Mouse (Mus musculus) forebrain, postnatal 0 days (tissue): Measurements from ENCODE around the gene Kcnh1. TPM values are rescaled to one million over a fixed set of nuclear protein-coding genes. Genes with fewer than 3 reads are reported as not detected.

ENCODE experiments used
- ATAC-seq: fragments of 200-750 bp; cut with Nextera tagmentation; 2 replicates; pipeline ENCODE4 v1.8.0; 2017; ENCODE audit warnings: mild to moderate bottlenecking, moderate library complexity
- DNase-seq: peaks from one replicate; pipeline ENCODE4 v3.0.0-alpha.2; 2015
- H3K27ac ChIP-seq: fragments of 300-500 bp; sonication (generic); 2 replicates; pipeline ENCODE4 v1.5.1; 2014; ENCODE audit warnings: low read depth, mild to moderate bottlenecking, antibody characterized with exemption, low read length, moderate library complexity, mixed read lengths
- H3K27me3 ChIP-seq: fragments of 300-500 bp; sonication (generic); 2 replicates; pipeline ENCODE4 v1.6.1; 2014; ENCODE audit warnings: mild to moderate bottlenecking, low read length, mixed read lengths; ENCODE audit not compliant: insufficient read depth
- H3K36me3 ChIP-seq: fragments of 300-500 bp; sonication (generic); 2 replicates; pipeline ENCODE4 v1.6.1; 2014; ENCODE audit warnings: mild to moderate bottlenecking, moderate library complexity; ENCODE audit not compliant: insufficient read depth
- H3K4me1 ChIP-seq: fragments of 300-500 bp; sonication (generic); 2 replicates; pipeline ENCODE4 v1.6.1; 2014; ENCODE audit warnings: antibody characterized with exemption; ENCODE audit not compliant: insufficient read depth
- H3K4me2 ChIP-seq: fragments of 300-500 bp; sonication (generic); 2 replicates; pipeline ENCODE4 v1.6.1; 2014; ENCODE audit warnings: low read depth, mild to moderate bottlenecking, moderate library complexity
- H3K4me3 ChIP-seq: fragments of 300-500 bp; sonication (generic); 2 replicates; pipeline ENCODE4 v1.5.1; 2014; ENCODE audit warnings: low read depth, low read length, mixed read lengths
- H3K9ac ChIP-seq: fragments of 300-500 bp; sonication (generic); 2 replicates; pipeline ENCODE4 v1.6.1; 2014; ENCODE audit warnings: mild to moderate bottlenecking
- H3K9me3 ChIP-seq: fragments of 300-500 bp; sonication (generic); 2 replicates; pipeline ENCODE4 v1.6.1; 2016; ENCODE audit warnings: low read length
- CTCF ChIP-seq: sonication (generic); IDR thresholded peaks from 2 replicates; pipeline ENCODE4 v1.5.1; 2016; ENCODE audit warnings: antibody characterized with exemption, control low read depth, low read depth
- WGBS: fragments of 180-500 bp; shearing (Covaris S2); extraction: QIAGEN DNeasy Blood & Tissue Kit; methylation state at CpG from one replicate; pipeline ENCODE4 v1.1.7; 2014; 5-methylcytosine and 5-hydroxymethylcytosine counted together
- polyA plus RNA-seq: library from polyadenylated mRNA; unstranded; fragments of >200 nt; fragmentation: Nextera tagmentation; extraction: Ambion mirVana; gene quantifications from 2 replicates; pipeline ENCODE4 v1.2.1, GENCODE M21; 2015
- total RNA-seq: library from RNA; depleted of rRNA; stranded (reverse); fragments of >200 nt; gene quantifications from 2 replicates; pipeline ENCODE4 v1.2.3, GENCODE M21; 2014

Kcnh1 gene
- total and polyA plus RNA-seq, 2 experiments from 2014 or later, result 2.3 to 5.7 TPM

DNA sequence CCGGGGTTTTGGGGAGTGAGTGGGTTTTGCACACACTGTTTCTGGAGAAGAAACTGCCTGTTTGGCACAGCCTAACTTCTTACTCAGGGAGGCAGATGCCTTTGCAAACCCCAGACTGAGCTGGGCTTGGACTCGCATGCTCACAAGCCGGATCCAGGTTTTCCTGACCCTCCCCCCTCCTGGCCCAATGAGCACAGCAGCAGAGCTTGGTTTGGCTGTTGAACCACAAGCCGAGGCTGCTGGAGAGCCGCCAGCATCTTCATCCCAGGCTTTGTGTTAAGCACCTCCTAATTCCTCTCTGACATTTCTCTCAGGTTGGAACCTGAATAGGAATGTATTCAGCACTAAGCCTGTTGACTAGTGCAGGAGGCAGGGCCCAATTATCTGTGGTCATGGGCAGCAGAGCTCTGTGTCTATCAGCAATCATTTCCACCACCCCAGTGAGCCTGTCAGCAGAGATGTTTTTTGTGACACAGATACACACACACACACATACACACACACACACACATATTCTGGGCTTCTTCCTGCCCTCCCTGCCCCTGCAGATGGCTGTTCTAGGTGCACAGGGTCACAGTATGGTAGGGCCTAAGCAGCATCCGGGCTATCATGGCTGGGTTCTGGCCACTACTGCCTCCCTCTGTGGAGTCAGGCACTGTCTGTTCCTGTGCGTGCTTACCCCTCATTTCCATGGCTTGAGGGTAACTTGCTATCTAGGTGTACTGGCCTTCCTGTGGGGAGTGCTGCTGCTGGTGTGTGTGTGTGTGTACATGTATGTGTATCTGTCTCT, 254.3 kb downstream of the Kcnh1 start:
- peak overlapping the region; percentile 54 for H3K27ac ChIP-seq
- H3K27me3 ChIP-seq, result no peaks in the 10 kb centered on the region
- H3K9ac ChIP-seq, result no peak overlapping the region
- H3K4me1 ChIP-seq, result peaks cover 3% of the 10 kb centered on the region; the same call in 1 of the 2 replicates
- 23% methylated on average over 7 of the region's 7 CpGs for WGBS
- H3K36me3 ChIP-seq, result no peaks in the 10 kb centered on the region
- peak; percentile 84 for ATAC-seq
- H3K4me2 ChIP-seq, result peak overlapping the region; percentile 13; the same call in 1 of the 2 replicates
- H3K9me3 ChIP-seq, result no peaks in the 10 kb centered on the region
- H3K4me3 ChIP-seq, result no peak overlapping the region
- TF ChIP-seq CTCF, result no peak
- no peak for DNase-seq

DNA sequence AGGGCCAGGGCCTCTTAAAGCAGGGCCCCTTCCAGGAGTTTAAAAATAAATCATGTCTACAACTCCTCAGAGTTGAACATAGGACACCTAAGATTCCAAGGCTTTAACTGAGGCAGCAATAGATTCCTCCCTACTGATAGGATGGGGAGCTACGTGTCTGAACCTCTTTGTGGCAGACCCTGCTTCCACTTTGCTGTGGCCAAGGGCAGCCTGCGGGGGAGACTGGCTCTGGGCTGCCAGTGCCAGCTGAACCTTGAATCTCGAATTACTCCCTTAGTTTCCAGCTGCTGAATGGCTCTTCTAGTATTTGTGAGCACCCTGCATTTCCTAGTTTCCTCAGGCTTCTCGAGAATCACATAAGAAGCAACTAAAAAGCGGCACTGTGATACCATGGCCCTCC, 255.6 kb downstream of the Kcnh1 start:
- Histone ChIP-seq H3K4me3 (no peak overlapping the region), H3K36me3 (no peaks in the 10 kb centered on the region), H3K27ac (no peak overlapping the region), H3K4me2 (no peak overlapping the region), H3K9me3 (no peaks in the 10 kb centered on the region), H3K9ac (no peak overlapping the region), H3K27me3 (no peaks in the 10 kb centered on the region), H3K4me1 (peaks cover 3% of the 10 kb centered on the region; the same call in 1 of the 2 replicates)
- 60% methylated on average over 5 of the region's 5 CpGs for WGBS
- DNase-seq, result no peak
- no peak for TF ChIP-seq CTCF
- no peak for ATAC-seq

DNA sequence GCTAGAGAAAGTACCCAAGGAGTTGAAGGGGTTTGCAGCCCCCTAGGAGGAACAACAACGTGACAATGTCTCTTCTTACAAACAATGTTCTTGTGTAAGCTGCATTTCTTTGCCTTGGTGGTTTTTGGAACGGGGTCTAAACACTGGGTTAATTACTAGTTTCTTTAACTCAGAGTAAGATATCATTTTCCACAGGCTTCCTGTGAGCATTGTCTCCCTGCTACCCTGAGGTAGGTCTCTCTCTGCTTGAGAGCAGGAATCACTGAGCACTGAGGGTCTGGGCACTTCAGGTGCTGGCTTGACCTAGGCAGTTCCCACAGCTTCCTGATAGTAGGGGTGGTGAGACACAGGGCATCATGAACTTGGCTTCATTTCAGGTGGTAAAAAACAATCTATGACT, 257.1 kb downstream of the Kcnh1 start:
- H3K9ac ChIP-seq, result no peak overlapping the region
- H3K4me3 ChIP-seq, result no peak overlapping the region
- peaks cover 3% of the 10 kb centered on the region; the same call in 1 of the 2 replicates for H3K4me1 ChIP-seq
- no peak for TF ChIP-seq CTCF
- no peak overlapping the region for H3K27ac ChIP-seq
- no peaks in the 10 kb centered on the region for H3K36me3 ChIP-seq
- no peak overlapping the region for H3K4me2 ChIP-seq
- DNase-seq (no peak), ATAC-seq (no peak)
- WGBS, result 50% methylated on average over 2 of the region's 2 CpGs
- no peaks in the 10 kb centered on the region for H3K9me3 ChIP-seq
- no peaks in the 10 kb centered on the region for H3K27me3 ChIP-seq

DNA sequence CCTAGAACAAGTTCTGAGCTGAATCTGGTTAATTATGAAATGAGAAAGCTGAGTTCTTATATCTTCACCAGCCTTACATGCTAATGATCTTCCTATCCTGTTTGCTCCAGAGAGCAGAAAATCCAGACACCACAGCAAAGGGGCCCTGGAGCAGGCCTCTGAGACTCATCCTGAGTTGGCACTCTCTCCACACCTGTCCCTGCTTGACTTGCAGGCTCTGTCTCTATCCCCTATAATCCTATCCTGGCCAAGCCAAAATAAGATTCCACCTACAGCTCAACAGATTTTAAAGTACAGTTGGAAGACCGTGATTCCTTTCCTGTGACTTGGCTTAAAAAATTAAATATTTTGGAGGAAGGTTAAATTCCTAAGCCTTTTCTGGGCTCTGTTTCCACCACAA, 257.9 kb downstream of the Kcnh1 start:
- Histone ChIP-seq H3K27me3 (no peaks in the 10 kb centered on the region), H3K4me2 (no peak overlapping the region), H3K36me3 (no peaks in the 10 kb centered on the region), H3K4me1 (peaks cover 3% of the 10 kb centered on the region; the same call in 1 of the 2 replicates), H3K9me3 (no peaks in the 10 kb centered on the region), H3K9ac (no peak overlapping the region), H3K4me3 (no peak overlapping the region), H3K27ac (no peak overlapping the region)
- 92% methylated on average over 1 of the region's 1 CpGs for WGBS
- ATAC-seq (no peak), DNase-seq (no peak)
- no peak for TF ChIP-seq CTCF

DNA sequence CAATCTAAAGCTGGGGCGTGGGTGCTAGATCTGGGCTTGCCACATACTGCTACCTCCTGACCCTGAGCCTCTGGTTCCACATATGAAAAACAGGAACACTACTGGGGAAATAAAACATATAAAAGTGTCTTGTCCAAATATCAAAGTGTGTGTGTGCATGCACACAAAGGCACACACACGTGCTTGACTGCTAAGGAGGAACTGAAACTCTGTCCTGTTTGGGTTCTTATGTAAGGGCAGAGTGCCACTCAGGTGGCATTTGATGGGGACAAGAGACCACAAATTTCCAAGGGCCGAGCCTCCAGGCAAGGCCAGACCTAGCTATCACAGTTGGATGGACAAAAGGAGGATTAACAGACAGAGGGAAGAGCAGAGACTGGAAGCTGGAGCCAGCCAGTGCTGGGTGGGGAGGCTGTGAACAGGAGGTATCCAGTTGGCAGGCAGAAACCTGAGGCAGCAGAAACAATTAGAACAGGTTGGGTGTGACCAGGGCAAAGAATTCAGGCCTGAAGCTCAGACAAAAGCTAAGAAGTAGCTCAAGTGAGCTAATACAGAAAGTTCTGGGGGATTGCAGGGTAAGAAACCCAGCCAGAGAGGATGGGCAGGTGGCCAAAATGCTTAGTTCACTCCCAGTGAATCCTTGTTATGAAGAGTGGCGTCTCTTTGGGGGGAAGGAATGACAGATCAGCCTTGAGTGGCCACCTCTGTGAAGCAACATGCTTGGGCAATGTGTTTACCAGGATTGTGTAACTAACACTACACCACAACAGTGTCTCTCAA, 259.2 kb downstream of the Kcnh1 start:
- DNase-seq (no peak), ATAC-seq (no peak)
- Histone ChIP-seq H3K9me3 (no peaks in the 10 kb centered on the region), H3K4me3 (no peak overlapping the region), H3K27me3 (no peaks in the 10 kb centered on the region), H3K4me1 (peaks cover 3% of the 10 kb centered on the region; the same call in 1 of the 2 replicates), H3K4me2 (no peak overlapping the region), H3K9ac (no peak overlapping the region), H3K36me3 (no peaks in the 10 kb centered on the region), H3K27ac (no peak overlapping the region)
- TF ChIP-seq CTCF, result no peak
- 50% methylated on average over 4 of the region's 4 CpGs for WGBS

DNA sequence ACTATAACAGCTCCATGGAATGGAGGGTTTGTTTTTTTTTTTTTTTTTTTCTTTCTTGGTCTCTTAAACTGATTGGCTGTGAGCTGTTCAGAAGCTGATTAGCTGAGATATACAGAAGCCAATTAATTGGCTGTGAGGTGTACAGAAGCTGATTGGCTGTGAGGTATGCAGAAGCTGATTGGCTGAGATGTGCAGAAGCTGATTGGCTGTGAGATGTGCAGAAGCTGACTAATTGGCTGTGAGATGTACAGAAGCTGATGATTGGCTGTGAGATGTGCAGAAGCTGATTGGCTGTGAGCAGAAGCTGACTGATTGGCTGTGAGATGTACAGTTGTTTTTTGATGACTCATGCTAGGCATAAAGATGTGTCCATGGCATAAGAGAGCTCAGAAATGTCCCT, 259.9 kb downstream of the Kcnh1 start:
- Histone ChIP-seq H3K9ac (no peak overlapping the region), H3K9me3 (no peaks in the 10 kb centered on the region), H3K36me3 (no peaks in the 10 kb centered on the region), H3K4me1 (no peaks in the 10 kb centered on the region), H3K4me3 (no peak overlapping the region), H3K27ac (no peak overlapping the region), H3K27me3 (no peaks in the 10 kb centered on the region), H3K4me2 (no peak overlapping the region)
- TF ChIP-seq CTCF, result no peak
- DNase-seq (no peak), ATAC-seq (peak; percentile 8; the same call in 1 of the 2 replicates)

DNA sequence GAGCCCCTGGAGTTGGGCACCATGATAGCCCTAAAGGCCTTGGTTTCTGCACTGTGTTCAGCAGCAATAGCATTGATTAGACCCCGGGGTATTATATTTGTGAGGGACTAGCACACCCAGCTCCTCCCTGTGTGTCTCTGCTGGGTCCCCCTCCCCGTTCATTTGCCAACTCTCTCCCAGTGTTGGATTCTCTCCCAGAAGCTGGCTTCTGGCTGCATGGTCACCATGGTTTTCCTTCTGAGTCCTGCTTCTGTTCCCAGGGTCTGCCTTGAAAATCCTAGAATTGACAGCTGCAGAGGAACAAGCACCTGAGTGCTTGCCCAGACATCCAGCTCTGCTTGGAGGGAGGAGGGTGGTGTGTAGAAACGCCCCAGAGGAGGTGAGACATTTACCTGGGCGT, 261.1 kb downstream of the Kcnh1 start:
- H3K9me3 ChIP-seq, result no peaks in the 10 kb centered on the region
- H3K4me1 ChIP-seq, result no peaks in the 10 kb centered on the region
- H3K27ac ChIP-seq, result no peak overlapping the region
- TF ChIP-seq CTCF, result no peak
- H3K4me3 ChIP-seq, result no peak overlapping the region
- no peaks in the 10 kb centered on the region for H3K36me3 ChIP-seq
- H3K9ac ChIP-seq, result no peak overlapping the region
- ATAC-seq (peak; percentile 62), DNase-seq (peak; percentile 59)
- H3K27me3 ChIP-seq, result no peaks in the 10 kb centered on the region
- no peak overlapping the region for H3K4me2 ChIP-seq
- WGBS, result 71% methylated on average over 4 of the region's 4 CpGs
